Mouse (Mus musculus): ENCODE results near the gene Slc16a6. TPM values are rescaled to one million over a fixed set of nuclear protein-coding genes. Genes with fewer than 3 reads are reported as not detected.
"Not testable (repeated sequence)": the region's sequence is repeated elsewhere in the genome, so short reads cannot be mapped to it uniquely, and the experiment has no call there.

The Slc16a6 gene
- polyA plus RNA-seq, 1 experiment from 2014 or later = 4.4 TPM

DNA sequence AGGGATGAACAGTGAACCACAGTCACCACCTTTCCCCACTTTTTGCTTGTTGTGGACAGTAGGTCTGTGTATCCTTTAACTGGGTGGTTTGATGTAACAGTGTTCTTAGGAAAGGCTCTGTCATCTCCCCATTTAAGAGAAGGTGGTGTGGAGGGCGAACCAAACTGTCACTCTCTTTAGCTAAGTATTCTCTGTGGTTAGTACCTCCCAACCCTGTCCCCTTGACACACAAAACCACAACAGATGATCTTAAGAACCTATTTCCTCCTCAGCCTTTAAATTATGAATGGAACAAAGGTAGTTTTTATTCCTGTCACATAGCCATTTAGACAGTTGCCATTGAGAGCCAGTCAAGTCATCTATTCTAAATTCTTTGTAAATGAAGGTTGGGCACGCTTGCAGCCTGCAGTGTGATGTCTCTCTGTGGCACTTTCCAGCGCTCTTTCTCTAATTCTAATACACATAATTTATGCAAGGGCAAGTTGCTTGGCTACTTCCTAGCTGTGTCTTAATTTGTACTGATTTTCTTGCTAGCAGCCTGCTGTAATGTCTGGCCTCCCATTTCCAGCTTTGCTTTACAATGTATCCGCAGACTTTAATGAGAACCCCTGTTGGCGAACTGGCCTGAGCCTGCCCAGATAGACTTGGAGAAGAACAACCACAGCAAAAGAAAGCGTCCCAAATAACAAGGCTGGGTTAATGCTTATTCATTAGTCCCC is 23.8 kb upstream of the Slc16a6 start:
- no peaks in the 10 kb centered on the region for H3K36me3 ChIP-seq
- H3K9me3 ChIP-seq = no peaks in the 10 kb centered on the region
- H3K4me1 ChIP-seq = peaks cover 21% of the 10 kb centered on the region
- 86% methylated on average over 6 of the region's 6 CpGs for WGBS
- no peaks in the 10 kb centered on the region for H3K27me3 ChIP-seq
- H3K4me2 ChIP-seq = no peak overlapping the region
- ATAC-seq (ENCODE audit: borderline replicate concordance, extremely low read depth, low FRiP score, low TSS enrichment) = no peak
- H3K9ac ChIP-seq = no peak overlapping the region
- H3K27ac ChIP-seq = no peak overlapping the region
- H3K4me3 ChIP-seq = no peak overlapping the region

DNA sequence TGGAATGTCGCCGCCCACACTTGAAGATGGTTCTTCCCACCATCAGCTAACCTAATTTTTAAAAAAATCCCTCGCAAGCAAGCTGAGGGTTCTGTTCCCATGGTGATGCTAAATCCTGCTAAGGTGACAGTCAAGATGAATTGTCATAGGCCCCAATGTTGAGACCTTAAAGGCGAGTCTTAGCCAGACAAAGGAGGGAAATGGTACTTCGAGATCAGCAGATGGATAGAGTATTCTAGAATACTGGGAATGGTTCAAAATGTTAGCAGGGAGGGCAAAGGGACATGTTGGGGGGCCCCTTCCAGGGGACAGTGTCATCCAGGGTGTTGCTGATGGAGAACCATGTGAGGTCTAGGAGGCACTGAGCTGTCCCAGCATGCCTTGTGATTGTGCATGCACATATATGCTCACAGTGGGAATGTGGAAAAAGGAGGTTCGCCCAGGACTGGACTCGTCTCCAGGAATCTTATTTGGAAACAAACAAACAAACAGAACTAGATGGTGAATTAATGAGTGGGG is 23.1 kb upstream of the Slc16a6 start:
- Histone ChIP-seq H3K4me3 (no peak overlapping the region), H3K4me1 (peaks cover 21% of the 10 kb centered on the region), H3K27ac (no peak overlapping the region; the same call in 1 of the 2 replicates), H3K9ac (no peak overlapping the region), H3K9me3 (no peaks in the 10 kb centered on the region), H3K27me3 (no peaks in the 10 kb centered on the region), H3K4me2 (peak overlapping the region; percentile 3; the same call in 1 of the 2 replicates), H3K36me3 (no peaks in the 10 kb centered on the region)
- 64% methylated on average over 7 of the region's 7 CpGs for WGBS
- ATAC-seq (ENCODE audit: borderline replicate concordance, extremely low read depth, low FRiP score, low TSS enrichment) = no peak

DNA sequence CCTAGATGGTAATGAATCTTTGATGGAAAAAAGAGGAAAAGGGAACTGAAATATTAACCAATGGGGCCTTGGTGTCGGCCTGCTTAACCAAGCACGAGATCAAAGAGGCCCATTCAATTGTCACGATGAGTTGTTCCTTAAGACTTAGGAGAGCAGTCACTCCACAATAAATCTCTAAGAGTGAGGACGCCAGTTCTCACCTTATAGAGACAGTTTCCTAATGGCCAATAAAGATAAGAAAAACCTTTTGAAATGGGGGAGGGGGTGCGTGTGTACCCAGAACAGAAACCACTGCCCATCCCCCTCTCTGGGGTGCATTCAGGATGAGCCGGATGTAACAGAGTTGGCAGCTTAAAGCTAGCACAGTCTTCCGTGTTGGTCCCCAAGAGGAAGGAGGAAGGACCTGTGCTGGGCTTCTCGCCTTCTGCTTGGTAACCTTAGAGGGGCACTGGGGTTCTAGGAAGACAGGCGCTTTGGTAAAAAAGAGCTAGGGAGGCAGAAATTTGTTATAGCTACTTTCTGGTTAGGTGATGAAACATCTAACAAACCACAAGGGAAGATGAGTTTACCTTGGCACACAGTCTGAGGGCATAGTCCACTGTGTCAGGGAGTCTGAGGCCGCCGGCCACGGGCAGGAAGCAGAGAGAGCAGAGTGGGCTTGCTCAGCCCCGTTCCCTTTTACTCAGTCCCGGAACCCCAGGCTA is 22.5 kb upstream of the Slc16a6 start:
- Histone ChIP-seq H3K4me3 (no peak overlapping the region), H3K36me3 (no peaks in the 10 kb centered on the region), H3K4me2 (peak overlapping the region; percentile 3; the same call in 1 of the 2 replicates), H3K4me1 (peaks cover 21% of the 10 kb centered on the region), H3K27me3 (no peaks in the 10 kb centered on the region), H3K9ac (no peak overlapping the region), H3K9me3 (no peaks in the 10 kb centered on the region), H3K27ac (no peak overlapping the region; the same call in 1 of the 2 replicates)
- 26% methylated on average over 14 of the region's 14 CpGs for WGBS
- no peak for ATAC-seq (ENCODE audit: borderline replicate concordance, extremely low read depth, low FRiP score, low TSS enrichment)

DNA sequence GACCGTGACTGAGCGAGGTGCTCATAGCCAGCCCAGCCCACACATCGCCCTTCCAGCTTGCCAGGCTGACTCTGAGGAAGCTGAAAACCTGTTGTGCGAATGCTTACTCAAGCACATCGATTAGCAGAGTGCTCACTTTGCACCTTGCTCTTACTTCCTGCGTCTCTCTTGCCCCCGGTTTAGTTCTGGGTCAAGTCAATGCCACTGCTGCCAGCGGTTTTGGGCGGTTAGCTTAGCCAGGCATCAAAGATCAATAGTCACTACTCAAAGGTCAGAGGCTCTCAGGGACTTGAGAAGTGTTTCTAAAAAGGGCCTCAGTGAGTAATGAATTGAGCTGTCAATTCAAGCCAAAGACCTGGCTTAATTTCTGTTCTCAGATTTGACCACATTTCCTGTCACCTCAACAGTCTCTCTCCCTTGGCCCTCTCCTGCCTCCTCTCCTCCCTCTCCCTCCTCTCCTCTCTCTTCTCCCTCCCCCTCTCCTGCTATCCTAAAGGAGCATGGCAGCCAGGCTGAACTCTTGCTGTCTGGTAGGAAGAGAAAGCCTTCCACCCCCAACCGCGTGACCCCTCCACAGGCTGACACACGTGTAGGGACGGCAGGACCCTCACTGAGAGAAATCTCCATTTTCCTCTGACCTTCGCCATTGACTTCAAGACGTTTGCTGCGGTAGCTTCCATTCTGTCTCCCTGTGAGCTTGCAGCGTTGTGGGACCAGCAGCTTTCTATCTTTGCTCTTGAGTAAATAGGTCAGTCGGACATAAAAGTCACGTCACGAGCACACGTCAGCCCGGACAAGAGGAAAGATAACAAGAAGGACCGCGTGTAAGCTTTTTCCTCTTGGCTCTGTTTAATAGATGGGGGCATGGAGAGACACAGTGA is 21.7 kb upstream of the Slc16a6 start:
- ATAC-seq (ENCODE audit: borderline replicate concordance, extremely low read depth, low FRiP score, low TSS enrichment) = no peak
- Histone ChIP-seq H3K27ac (no peak overlapping the region), H3K9ac (no peak overlapping the region)

DNA sequence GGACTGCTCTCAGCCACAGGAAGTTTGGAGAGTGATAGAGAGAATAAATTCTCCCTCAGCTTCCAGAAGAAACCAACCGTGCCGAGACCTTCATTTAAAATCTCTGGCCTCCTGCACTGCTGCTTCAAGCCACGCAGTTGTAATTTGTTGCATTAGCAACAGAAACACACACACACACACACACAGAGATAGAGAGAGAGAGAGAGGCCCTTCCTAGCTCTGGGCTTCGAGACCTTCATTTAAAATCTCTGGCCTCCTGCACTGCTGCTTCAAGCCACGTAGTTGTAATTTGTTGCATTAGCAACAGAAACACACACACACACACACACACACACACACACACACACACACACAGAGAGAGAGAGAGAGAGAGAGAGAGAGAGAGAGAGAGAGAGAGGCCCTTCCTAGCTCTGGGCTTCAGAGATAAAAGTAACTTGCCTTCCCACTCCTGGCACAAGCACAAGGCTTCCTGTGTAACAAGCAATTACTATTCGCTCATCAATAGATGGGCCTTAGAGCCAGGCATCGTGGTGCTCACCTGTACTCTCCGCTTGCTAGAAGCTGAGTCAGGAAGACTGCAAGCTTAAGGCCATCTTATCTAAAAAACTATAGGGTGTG is 19.6 kb upstream of the Slc16a6 start:
- ATAC-seq (ENCODE audit: borderline replicate concordance, extremely low read depth, low FRiP score, low TSS enrichment); H3K4me2 ChIP-seq; H3K4me3 ChIP-seq; H3K9me3 ChIP-seq; H3K27me3 ChIP-seq; H3K27ac ChIP-seq; H3K36me3 ChIP-seq; H3K9ac ChIP-seq: not testable (repeated sequence)
- 54% methylated on average over 8 of the region's 8 CpGs for WGBS
- H3K4me1 ChIP-seq = peaks cover 21% of the 10 kb centered on the region

More for the DNA sequence above, 21.7 kb upstream of the Slc16a6 start:
- H3K4me1 ChIP-seq = peaks cover 21% of the 10 kb centered on the region
- H3K9me3 ChIP-seq = no peaks in the 10 kb centered on the region
- H3K4me2 ChIP-seq = peak overlapping the region; percentile 3; the same call in 1 of the 2 replicates
- H3K36me3 ChIP-seq = no peaks in the 10 kb centered on the region
- no peak overlapping the region for H3K4me3 ChIP-seq
- no peaks in the 10 kb centered on the region for H3K27me3 ChIP-seq
- 27% methylated on average over 24 of the region's 24 CpGs for WGBS

DNA sequence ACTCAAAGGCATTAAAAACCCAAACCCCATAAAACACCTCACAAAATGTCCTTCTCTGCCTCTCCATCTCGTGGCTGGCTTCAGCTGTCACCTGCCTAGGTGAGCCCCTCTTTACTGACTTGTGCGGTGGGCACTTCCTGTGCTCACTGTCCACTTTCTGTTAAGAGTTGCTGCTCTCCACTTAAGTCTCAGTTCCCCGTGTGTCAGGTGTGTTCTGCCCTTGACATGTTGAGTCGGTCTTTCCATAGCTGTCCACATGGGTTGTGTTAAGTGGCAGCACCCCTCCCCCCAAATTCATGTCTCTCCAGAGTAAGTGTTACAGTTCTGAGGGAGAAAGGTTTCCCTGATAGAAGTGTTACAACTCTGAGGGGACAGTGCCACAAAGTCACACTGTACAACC is 18.4 kb upstream of the Slc16a6 start:
- Histone ChIP-seq H3K4me2 (no peak overlapping the region), H3K9ac (no peak overlapping the region), H3K36me3 (no peaks in the 10 kb centered on the region), H3K27me3 (no peaks in the 10 kb centered on the region), H3K4me1 (peaks cover 20% of the 10 kb centered on the region), H3K9me3 (no peaks in the 10 kb centered on the region), H3K27ac (no peak overlapping the region), H3K4me3 (no peak overlapping the region)
- 68% methylated on average over 4 of the region's 4 CpGs for WGBS
- no peak for ATAC-seq (ENCODE audit: borderline replicate concordance, extremely low read depth, low FRiP score, low TSS enrichment)

DNA sequence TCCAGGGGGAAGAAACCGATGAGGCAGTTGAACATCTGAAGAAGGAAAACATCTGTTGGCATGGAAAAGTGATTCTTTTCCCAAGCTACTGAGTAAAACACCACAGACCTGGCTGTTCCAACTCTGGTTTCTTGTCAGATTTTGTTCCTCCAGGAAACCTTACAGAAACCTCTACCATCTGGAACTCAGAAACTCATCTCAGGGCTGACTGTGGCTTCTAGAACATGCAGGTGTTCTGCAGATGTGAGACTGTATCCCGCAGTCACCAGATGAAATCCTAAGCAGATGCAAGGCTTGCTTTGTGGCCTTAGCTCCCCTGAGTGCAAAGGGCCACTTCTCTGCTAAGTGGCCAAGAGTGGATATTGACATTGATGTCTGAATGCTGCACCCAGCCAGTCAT is 16.4 kb upstream of the Slc16a6 start:
- no peak for ATAC-seq (ENCODE audit: borderline replicate concordance, extremely low read depth, low FRiP score, low TSS enrichment)

DNA sequence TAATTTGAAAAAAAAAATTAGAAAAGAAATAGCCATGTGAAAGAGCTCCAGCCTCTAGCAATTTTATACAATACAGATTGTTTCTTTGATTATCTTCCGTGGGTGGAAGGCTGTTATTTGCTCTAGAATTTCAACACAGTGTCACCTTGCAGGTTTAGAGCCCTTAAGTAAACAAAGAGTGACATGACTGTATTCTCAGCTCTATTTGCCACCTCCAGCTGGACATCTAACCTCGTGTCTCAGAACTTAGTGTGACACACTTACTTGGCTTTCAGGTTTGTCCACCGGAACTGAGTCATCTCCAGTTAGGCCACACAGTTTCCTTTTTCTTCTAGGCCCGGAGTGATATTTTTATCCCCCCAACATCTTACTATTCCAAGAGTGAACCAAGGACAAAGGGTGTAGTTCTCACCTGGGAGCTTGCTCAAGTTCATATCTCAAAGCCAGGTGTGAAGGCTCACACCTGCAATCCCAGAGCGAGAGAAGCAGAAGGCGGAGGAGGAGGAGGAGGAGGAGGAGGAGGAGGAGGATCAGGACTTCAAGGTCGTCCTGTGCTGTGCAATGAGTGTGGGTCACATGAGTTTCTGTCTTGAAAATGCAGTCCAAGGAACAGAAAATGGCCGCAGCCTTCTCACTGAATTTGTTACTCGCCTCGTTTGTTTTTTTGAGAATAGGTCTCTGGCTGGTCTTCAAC is 14.7 kb upstream of the Slc16a6 start:
- no peaks in the 10 kb centered on the region for H3K27me3 ChIP-seq
- H3K27ac ChIP-seq = no peak overlapping the region
- H3K36me3 ChIP-seq = no peaks in the 10 kb centered on the region
- no peak overlapping the region for H3K4me2 ChIP-seq
- H3K9me3 ChIP-seq = no peaks in the 10 kb centered on the region
- WGBS = 51% methylated on average over 10 of the region's 10 CpGs
- no peak overlapping the region for H3K9ac ChIP-seq
- no peaks in the 10 kb centered on the region for H3K4me1 ChIP-seq
- ATAC-seq (ENCODE audit: borderline replicate concordance, extremely low read depth, low FRiP score, low TSS enrichment) = no peak
- H3K4me3 ChIP-seq = no peak overlapping the region

More for the DNA sequence above, 16.4 kb upstream of the Slc16a6 start:
- no peak overlapping the region for H3K4me3 ChIP-seq
- no peaks in the 10 kb centered on the region for H3K9me3 ChIP-seq
- H3K4me1 ChIP-seq = no peaks in the 10 kb centered on the region
- WGBS = 72% methylated on average over 2 of the region's 2 CpGs
- no peak overlapping the region for H3K9ac ChIP-seq
- no peak overlapping the region for H3K27ac ChIP-seq
- no peaks in the 10 kb centered on the region for H3K36me3 ChIP-seq
- no peak overlapping the region for H3K4me2 ChIP-seq
- H3K27me3 ChIP-seq = no peaks in the 10 kb centered on the region

DNA sequence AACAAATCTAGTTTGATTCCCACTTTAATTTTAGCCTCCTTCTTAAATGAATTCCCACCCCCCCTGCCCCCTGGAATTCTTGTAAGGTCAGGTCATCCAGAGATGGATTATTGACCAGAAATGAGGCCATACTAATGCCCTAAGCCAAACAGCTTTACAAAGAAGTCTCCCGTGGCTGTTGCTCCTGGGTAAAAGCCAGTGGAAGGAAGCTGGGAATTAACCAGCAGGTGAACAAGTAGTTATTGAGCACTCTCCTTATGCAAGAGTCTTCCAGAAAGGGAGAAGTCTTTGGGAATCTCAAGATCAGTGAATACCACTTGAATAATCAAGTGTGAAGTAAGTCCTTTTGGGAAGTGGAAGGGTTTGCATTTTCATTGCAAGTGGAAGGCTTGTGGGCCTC is 13.7 kb upstream of the Slc16a6 start:
- no peak overlapping the region for H3K27ac ChIP-seq
- WGBS = 28% methylated on average over 1 of the region's 1 CpGs
- no peak for ATAC-seq (ENCODE audit: borderline replicate concordance, extremely low read depth, low FRiP score, low TSS enrichment)

DNA sequence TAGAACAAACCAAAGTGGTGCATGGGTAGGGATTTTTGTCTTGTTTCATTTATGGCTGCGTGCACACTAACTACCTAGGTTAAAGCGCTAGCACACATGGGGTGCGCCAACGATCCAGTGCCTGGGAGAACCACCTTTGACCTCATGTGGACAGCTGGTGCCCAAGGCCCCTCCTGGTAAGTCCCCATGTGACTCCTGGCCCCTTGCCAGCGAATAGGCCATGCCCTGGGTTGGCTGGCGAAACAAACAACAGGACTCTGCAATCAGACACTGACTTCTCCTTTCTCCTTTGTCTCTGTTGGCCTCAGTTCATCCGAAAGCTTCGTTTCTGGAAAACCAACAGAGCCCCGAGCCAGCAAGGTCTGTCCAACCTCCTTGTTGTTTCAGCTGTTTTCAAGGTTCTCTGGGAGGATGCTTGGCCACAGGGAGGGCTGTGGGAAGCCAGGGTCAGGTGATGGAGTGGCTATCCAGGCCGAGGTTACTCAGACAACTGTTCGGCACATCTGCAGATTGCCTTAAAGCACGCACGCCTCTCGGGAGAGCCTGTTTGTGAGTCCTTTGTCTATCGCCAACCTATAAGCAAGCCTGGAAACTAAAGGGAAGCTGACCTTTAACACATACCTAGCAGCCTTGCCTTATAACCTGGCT is 12.1 kb upstream of the Slc16a6 start:
- Histone ChIP-seq H3K4me3 (no peak overlapping the region), H3K9ac (no peak overlapping the region), H3K36me3 (no peaks in the 10 kb centered on the region), H3K4me1 (no peaks in the 10 kb centered on the region), H3K27ac (no peak overlapping the region), H3K27me3 (no peaks in the 10 kb centered on the region), H3K9me3 (no peaks in the 10 kb centered on the region), H3K4me2 (no peak overlapping the region)
- ATAC-seq (ENCODE audit: borderline replicate concordance, extremely low read depth, low FRiP score, low TSS enrichment) = no peak
- 86% methylated on average over 15 of the region's 15 CpGs for WGBS

More for the DNA sequence above, 13.7 kb upstream of the Slc16a6 start:
- no peaks in the 10 kb centered on the region for H3K9me3 ChIP-seq
- H3K9ac ChIP-seq = no peak overlapping the region
- H3K4me2 ChIP-seq = no peak overlapping the region
- H3K4me3 ChIP-seq = no peak overlapping the region
- no peaks in the 10 kb centered on the region for H3K36me3 ChIP-seq
- no peaks in the 10 kb centered on the region for H3K4me1 ChIP-seq
- H3K27me3 ChIP-seq = no peaks in the 10 kb centered on the region
